Comparison of ENCODE assay signal across 8 mouse cellular contexts in genomic region chr3:21816968-21817858, GRCm38 (mm10).
A peak's percentile ranks its signal among the peaks of the same experiment; 100 is the strongest.
DNase-seq lines count a peak whose midpoint lies in the region; ATAC-seq lines count a peak whose summit lies in the region.

No protein-coding gene starts in this region.

- H3K4me3 ChIP-seq in lung, embryonic 16.5 days (ENCODE audit: low read length) = no peak overlapping the region

- H3K4me2 ChIP-seq in lung, embryonic 16.5 days (ENCODE audit: low read depth, low read length) = no peak overlapping the region

- no peaks in the 10 kb centered on the region for H3K27me3 ChIP-seq in lung, embryonic 16.5 days (ENCODE audit: control insufficient read depth, insufficient read depth, low read depth, low read length)

- H3K4me1 ChIP-seq in lung, embryonic 16.5 days (replicated peaks; ENCODE audit: control insufficient read depth, insufficient read depth, low read length) = peaks cover 9% of the 10 kb centered on the region

- peak; percentile 69; the same call in 1 of the 2 replicates for ATAC-seq in lung, embryonic 16.5 days (ENCODE audit: low read depth)

- no peaks in the 10 kb centered on the region for H3K36me3 ChIP-seq in lung, embryonic 16.5 days (ENCODE audit: control insufficient read depth, insufficient read depth, low read length)

- no peak overlapping the region for H3K9ac ChIP-seq in lung, embryonic 16.5 days (ENCODE audit: low read length)

- H3K9me3 ChIP-seq in lung, embryonic 16.5 days (ENCODE audit: control insufficient read depth, low read length) = no peaks in the 10 kb centered on the region

- peak overlapping the region; percentile 30; the same call in 1 of the 2 replicates for H3K27ac ChIP-seq in lung, embryonic 16.5 days (ENCODE audit: low read length)

- DNase-seq in adrenal gland, adult 2 months = peak; percentile 36
- no peak for DNase-seq in adrenal gland, adult 8-10 months
- DNase-seq in kidney, postnatal 10 days = peak; percentile 43
- DNase-seq in kidney, postnatal 25 days = no peak
- DNase-seq in brain, adult 2 months (ENCODE audit: low read depth, low spot score) = peak; percentile 28
- no peak for DNase-seq in thymus, postnatal 14 days
- DNase-seq in kidney, adult 11 months = no peak

- 60% methylated on average over 4 of the region's 4 CpGs for WGBS in lung, embryonic 16.5 days

Comparison
In these comparisons a context has a peak if more than half of its experiments do, and no peak if none do; other contexts are left out.
1. DNase-seq: peak in adrenal gland, adult 2 months (single experiment), kidney, postnatal 10 days (single experiment) and brain, adult 2 months (single experiment); none in adrenal gland, adult 8-10 months (single experiment), kidney, postnatal 25 days (0 of 2), thymus, postnatal 14 days (single experiment) and kidney, adult 11 months (single experiment).